Mouse (Mus musculus) adrenal gland, postnatal 14 days (tissue): ENCODE results near the gene Ide. TPM values are rescaled to one million over a fixed set of nuclear protein-coding genes. Genes with fewer than 3 reads are reported as not detected.

Source experiments
- DNase-seq: peaks from one replicate; pipeline ENCODE4 v3.0.0; 2021; ENCODE audit warnings: mixed read lengths
- long read RNA-seq, 2 experiments: library from polyadenylated mRNA; stranded (forward); transcript quantifications; one replicate each; pipeline ENCODE4 v2.0.0; 2021
- total RNA-seq: library from RNA; stranded (reverse); gene quantifications from 2 replicates; pipeline ENCODE4 v1.2.3, GENCODE M21; 2021

The Ide gene
- total RNA-seq = 76.9 and 81.1 TPM in 2 replicates
- long read RNA-seq, experiment 1, full-length matches to known transcripts = 18 of 32 reads
- long read RNA-seq, experiment 1, partial matches to known transcripts = 10 of 32 reads
- long read RNA-seq, experiment 1, other reads (novel, unspliced or antisense) = 4 of 32 reads
- long read RNA-seq, experiment 2, full-length matches to known transcripts = 14 of 18 reads
- long read RNA-seq, experiment 2, partial matches to known transcripts = 3 of 18 reads
- long read RNA-seq, experiment 2, other reads (novel, unspliced or antisense) = 1 of 18 reads

DNA sequence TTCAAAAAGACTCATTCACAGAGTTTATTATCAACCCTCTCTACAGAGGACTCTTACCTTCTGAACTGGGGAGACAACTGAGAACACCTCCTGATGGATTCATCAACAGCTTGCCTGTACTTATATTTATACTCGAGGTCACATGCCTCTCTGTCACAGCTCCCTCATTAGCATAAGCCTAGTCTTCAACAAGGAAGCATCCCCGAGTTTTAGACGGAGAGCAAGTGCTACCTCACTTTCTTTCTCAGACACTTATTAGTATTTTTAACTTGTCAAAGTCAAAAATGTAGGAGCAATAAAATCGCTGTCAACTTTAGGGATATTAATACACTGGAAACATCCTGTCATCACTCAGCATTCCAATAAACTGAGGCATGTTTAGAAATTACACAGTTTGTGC is at the start of gene Ide:
TSS of gene Ide (minus strand) at position 101 of the 400 bp plus-strand sequence.
- DNase-seq = no peak

DNA sequence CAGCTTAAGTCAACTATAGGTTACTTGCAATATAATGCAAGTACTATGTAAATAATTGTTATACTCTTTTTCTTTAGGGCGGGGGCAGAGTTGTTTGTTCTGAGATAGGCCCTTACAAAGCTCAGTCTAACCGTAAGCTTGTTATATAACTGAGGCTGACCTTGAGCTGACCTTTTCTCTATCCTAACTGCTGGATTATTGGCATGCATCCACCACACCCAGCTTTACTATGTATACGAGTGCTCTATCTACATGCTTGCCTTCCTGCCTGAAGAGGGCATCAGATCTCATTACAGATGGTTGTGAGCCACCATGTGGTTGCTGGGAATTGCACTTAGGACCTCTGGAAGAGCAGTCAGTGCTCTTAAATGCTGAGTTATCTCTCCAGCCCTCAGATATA is 48.5 kb upstream of the Ide start:
- DNase-seq = no peak

DNA sequence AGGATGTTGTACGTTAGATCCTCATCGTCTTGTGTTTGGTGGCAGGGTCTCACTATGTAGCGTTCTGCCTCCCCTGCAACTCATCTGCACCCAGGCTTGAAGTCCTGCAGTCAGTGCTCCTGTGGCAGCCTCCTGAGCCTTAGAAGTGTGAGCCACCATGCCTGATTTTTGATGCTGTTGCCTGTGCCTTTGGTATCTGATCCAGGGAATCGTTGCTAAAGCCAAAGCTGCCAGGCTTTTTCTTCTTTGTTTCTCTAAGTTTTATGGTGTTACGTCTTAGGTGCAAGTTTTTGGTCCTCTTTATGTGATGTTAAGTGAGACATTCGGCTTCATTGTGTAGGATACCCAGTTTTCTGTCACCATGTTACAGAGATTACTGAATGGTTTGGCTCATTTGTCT is 41.2 kb upstream of the Ide start:
- no peak for DNase-seq

- DNase-seq = no peak
Measured at GRCm38 (mm10) chr19:37377404-37377990, 39.8 kb upstream of the Ide start.

- DNase-seq = no peak
Measured at GRCm38 (mm10) chr19:37376841-37377240, 39.2 kb upstream of the Ide start.

GRCm38 (mm10) chr19:37375755-37376615 is 38.3 kb upstream of the Ide start, which contains the start of gene Kif11:
TSS of gene Kif11 (plus strand) at chr19:37376403.
- peak; percentile 99 for DNase-seq

GRCm38 (mm10) chr19:37374941-37375754 is 37.5 kb upstream of the Ide start:
- no peak for DNase-seq

- no peak for DNase-seq
Measured at GRCm38 (mm10) chr19:37370356-37370755, 32.7 kb upstream of the Ide start.

DNA sequence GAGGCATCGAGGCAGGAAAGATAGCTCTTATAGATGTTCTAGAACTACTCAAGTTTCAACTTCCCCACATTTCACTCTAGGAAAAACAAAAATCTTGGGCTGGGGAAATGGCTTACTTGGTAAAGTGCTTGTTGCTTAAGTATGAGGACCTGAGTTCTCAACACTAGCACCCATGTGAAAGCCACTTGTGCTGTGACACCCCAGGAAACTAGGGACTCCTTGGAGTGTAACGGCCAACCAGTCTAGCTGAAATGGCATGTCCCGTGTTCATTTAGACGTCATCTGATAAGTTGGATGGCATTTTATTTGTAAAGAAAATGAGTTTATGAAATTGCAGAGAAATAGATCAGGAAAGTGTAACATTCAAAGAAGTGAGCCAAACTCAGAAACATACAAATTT is 32.3 kb upstream of the Ide start:
- no peak for DNase-seq

GRCm38 (mm10) chr19:37368990-37369389 is 31.3 kb upstream of the Ide start:
- no peak for DNase-seq

- DNase-seq = no peak
Measured at GRCm38 (mm10) chr19:37363128-37363939, 25.7 kb upstream of the Ide start.

- no peak for DNase-seq
Measured at GRCm38 (mm10) chr19:37362545-37362944, 24.9 kb upstream of the Ide start.

- no peak for DNase-seq
Measured at GRCm38 (mm10) chr19:37360044-37360443, 22.4 kb upstream of the Ide start.

DNA sequence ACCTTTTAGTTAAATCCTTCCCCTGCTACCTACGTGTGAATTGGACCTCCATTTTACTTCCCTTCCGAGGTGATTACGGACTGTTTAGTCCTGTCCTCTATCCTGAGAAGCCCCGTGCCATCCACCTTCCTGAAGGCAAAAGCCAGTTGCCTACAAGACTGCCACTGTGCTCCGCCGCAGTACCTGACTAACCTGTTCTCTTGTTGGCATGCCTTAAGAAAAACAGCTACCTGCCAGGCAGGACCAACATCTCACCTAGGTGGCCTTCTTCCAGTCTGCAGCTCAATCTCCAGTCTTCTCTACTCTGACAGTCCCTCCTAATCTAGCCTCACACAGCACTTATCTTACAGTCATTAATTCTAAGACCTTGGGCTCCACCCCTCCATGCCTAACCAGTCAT is 15.7 kb upstream of the Ide start:
- no peak for DNase-seq

GRCm38 (mm10) chr19:37352756-37353155 is 15.1 kb upstream of the Ide start:
- DNase-seq = no peak

DNA sequence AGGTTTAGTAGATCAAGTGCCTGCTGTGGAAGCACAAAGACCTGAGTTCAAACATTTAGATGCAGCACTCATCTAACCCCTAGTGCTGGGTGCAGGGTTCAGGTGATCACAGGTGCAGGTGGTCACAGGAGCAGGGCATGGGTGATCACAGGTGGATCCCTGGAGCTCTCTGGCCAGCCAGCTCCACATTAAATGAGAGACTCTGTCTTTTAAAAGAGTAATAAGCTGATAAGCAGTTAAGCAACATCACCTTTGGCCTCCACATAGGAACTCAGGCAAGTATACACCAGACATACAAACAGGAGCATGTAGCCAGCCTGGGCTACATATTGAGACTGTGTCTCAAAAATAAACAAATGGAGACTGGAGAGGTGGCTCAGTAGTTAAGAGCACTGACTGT is 11.3 kb upstream of the Ide start:
- no peak for DNase-seq

GRCm38 (mm10) chr19:37348331-37348730 is 10.7 kb upstream of the Ide start:
- peak; percentile 55 for DNase-seq

- DNase-seq = no peak
Measured at GRCm38 (mm10) chr19:37346258-37346657, 8.6 kb upstream of the Ide start.

DNA sequence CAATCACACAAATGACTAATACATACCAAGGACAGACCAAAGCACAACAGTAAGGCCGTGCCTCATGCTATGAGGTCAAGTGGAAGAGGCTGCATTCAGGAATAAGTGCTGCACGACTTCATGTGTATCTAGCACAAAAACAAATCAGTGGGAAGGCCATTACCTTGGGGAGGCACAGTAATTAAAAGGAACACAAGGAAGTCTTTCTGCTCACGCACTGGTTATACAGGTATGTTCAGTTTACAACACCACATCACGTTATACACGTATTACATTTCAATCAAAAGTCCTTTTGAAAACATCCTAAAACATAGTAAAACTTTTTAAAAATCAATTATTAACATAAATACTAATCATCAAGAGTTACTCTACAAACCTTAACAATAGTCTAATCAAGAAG is 6.2 kb upstream of the Ide start:
- DNase-seq = peak; percentile 25

GRCm38 (mm10) chr19:37340931-37341330 is 3.3 kb upstream of the Ide start:
- DNase-seq = no peak

DNA sequence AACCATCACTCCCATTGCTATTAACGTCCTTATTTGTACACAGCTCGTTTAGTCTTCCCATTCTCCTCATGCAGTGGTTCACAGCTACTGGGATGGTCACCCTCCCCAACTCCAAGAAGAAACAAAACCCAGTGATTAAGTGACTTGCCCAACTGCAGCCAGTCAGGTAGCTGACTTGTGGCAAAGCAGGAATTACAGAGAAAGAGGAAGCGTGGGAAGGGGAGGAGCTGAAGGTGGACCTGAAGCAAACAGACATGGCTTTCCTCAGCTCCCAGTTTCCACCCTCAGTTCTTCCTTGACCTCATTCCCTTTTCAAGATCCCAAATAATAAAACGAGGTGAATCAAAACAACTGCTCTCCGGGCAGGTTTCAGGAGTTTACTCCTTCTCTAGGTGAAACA is 2.8 kb upstream of the Ide start:
- no peak for DNase-seq
